ENCODE assay signal across 21 mouse cellular contexts in genomic region chr17:28502196-28502821, GRCm38 (mm10). TPM values are rescaled to one million over a fixed set of nuclear protein-coding genes. Genes with fewer than 3 reads are reported as not detected.
DNase-seq lines count a peak whose midpoint lies in the region; ATAC-seq and TF ChIP-seq lines count a peak whose summit lies in the region.
"Had no signal": no experiment of that assay in that cellular context is flagged by ENCODE, and none has a peak within 500 bp of the region (broad histone marks: within the 10 kb centered on the region; RNA-seq: fewer than 3 reads in every experiment).

No protein-coding gene starts in this region.

- ATAC-seq in liver, embryonic 11.5 days (replicated peaks; ENCODE audit: low FRiP score) = no peak
- ATAC-seq in intestine, embryonic 15.5 days = no peak
- ATAC-seq: intestine, postnatal 0 days had no signal

- intact Hi-C loops in heart, postnatal 25 days (cut with DNase I) = no loop called here

- no peaks in the 10 kb centered on the region for H3K79me2 ChIP-seq in liver, adult 2 months (ENCODE audit: control insufficient read depth, insufficient read depth, low read length)

- H3K4me2 ChIP-seq in liver, embryonic 11.5 days = no peak overlapping the region
- H3K4me2 ChIP-seq in intestine, embryonic 15.5 days (replicated peaks) = no peak overlapping the region
- H3K4me2 ChIP-seq: embryonic facial prominence, embryonic 12.5 days; limb, embryonic 12.5 days; lung, embryonic 14.5 days had no signal

- H3K9me3 ChIP-seq in liver, embryonic 11.5 days (ENCODE audit: control insufficient read depth, low read length) = no peaks in the 10 kb centered on the region
- H3K9me3 ChIP-seq in intestine, embryonic 15.5 days = no peaks in the 10 kb centered on the region
- H3K9me3 ChIP-seq: embryonic facial prominence, embryonic 12.5 days; midbrain, embryonic 10.5 days had no signal

- no peaks in the 10 kb centered on the region for H3K36me3 ChIP-seq in liver, adult 2 months (ENCODE audit: control insufficient read depth, insufficient read depth, low read length)
- H3K36me3 ChIP-seq in liver, embryonic 11.5 days (ENCODE audit: control insufficient read depth, insufficient read depth, low read length) = no peaks in the 10 kb centered on the region
- H3K36me3 ChIP-seq in intestine, embryonic 15.5 days = no peaks in the 10 kb centered on the region
- H3K36me3 ChIP-seq: embryonic facial prominence, embryonic 12.5 days; limb, embryonic 12.5 days; midbrain, embryonic 10.5 days had no signal

- H3K4me3 ChIP-seq in liver, adult 2 months (ENCODE audit: insufficient read depth, low read depth, low read length) = no peak overlapping the region
- H3K4me3 ChIP-seq in liver, embryonic 11.5 days (ENCODE audit: low read depth, low read length) = no peak overlapping the region
- no peak overlapping the region for H3K4me3 ChIP-seq in intestine, embryonic 15.5 days (replicated peaks)
- H3K4me3 ChIP-seq: embryonic facial prominence, embryonic 12.5 days; limb, embryonic 12.5 days; midbrain, embryonic 10.5 days; myocyte had no signal

- peak; percentile 75 for DNase-seq in gastrocnemius, adult 18-20 months (ENCODE audit: low spot score)
- DNase-seq in gastrocnemius, postnatal 4 days (ENCODE audit: low spot score in 2 of 2) = no peak
- peak; percentile 91 for DNase-seq in liver, adult 2 months (ENCODE audit: extremely low read depth, low read depth, low spot score)
- no peak for DNase-seq in liver, embryonic 11.5 days (ENCODE audit: low spot score)
- DNase-seq in A20 (ENCODE audit: low read depth, low spot score) = peak; percentile 48
- peak; percentile 76 for DNase-seq in heart, postnatal 25 days (ENCODE audit: low spot score)
- no peak for DNase-seq in cerebellum, postnatal 14 days
- DNase-seq: adrenal gland, adult 8-10 months; cerebellum, postnatal 25 days; kidney, postnatal 36 days; lung, embryonic 14.5 days; right cerebral cortex, postnatal 25 days; thymus, adult 2 months had no signal

- H3K27me3 ChIP-seq in liver, adult 2 months (ENCODE audit: control insufficient read depth, insufficient read depth, low read length) = no peaks in the 10 kb centered on the region
- peaks cover 2% of the 10 kb centered on the region; the same call in 1 of the 2 replicates for H3K27me3 ChIP-seq in liver, embryonic 11.5 days (replicated peaks; ENCODE audit: control insufficient read depth, insufficient read depth, low read length)
- H3K27me3 ChIP-seq in intestine, embryonic 15.5 days (replicated peaks) = no peaks in the 10 kb centered on the region
- H3K27me3 ChIP-seq: embryonic facial prominence, embryonic 12.5 days; limb, embryonic 12.5 days had no signal

- H3K27ac ChIP-seq in liver, adult 2 months (replicated peaks; ENCODE audit: insufficient read depth, low read depth, low read length) = peak overlapping the region; percentile 70
- no peak overlapping the region for H3K27ac ChIP-seq in liver, embryonic 11.5 days (ENCODE audit: low read depth, low read length)
- H3K27ac ChIP-seq in intestine, embryonic 15.5 days = no peak overlapping the region
- H3K27ac ChIP-seq: embryonic facial prominence, embryonic 12.5 days; limb, embryonic 12.5 days; midbrain, embryonic 10.5 days had no signal

- peaks cover 4% of the 10 kb centered on the region; the same call in 1 of the 2 replicates for H3K4me1 ChIP-seq in liver, adult 2 months (ENCODE audit: control insufficient read depth, insufficient read depth, low read length)
- peaks cover 4% of the 10 kb centered on the region for H3K4me1 ChIP-seq in liver, embryonic 11.5 days (replicated peaks; ENCODE audit: control insufficient read depth, insufficient read depth, low read length)
- H3K4me1 ChIP-seq in intestine, embryonic 15.5 days (replicated peaks) = peaks cover 9% of the 10 kb centered on the region

- peak overlapping the region; percentile 7; the same call in 1 of the 2 replicates for H3K9ac ChIP-seq in liver, adult 2 months (ENCODE audit: low read depth, low read length)
- H3K9ac ChIP-seq in liver, embryonic 11.5 days (ENCODE audit: low read depth, low read length) = no peak overlapping the region
- H3K9ac ChIP-seq in intestine, embryonic 15.5 days = no peak overlapping the region
- H3K9ac ChIP-seq: embryonic facial prominence, embryonic 12.5 days; limb, embryonic 12.5 days; lung, embryonic 14.5 days had no signal

- no peak for TF ChIP-seq CTCF in liver, adult 2 months (IDR thresholded peaks at IDR 0.05; ENCODE audit: low read depth, low read length)

- 28% methylated on average over 7 of the region's 7 CpGs for WGBS in liver, adult 2 months
- WGBS in liver, embryonic 11.5 days = 34% methylated on average over 7 of the region's 7 CpGs
- 58% methylated on average over 7 of the region's 7 CpGs for WGBS in intestine, embryonic 15.5 days

- no peak for TF ChIP-seq POLR2A in liver, adult 2 months (IDR thresholded peaks at IDR 0.05; ENCODE audit: extremely low read depth, insufficient read depth, low read length)

RNA-seq across cellular contexts. Expression of gene Fkbp5, which starts 15.0 kb away (rescaled TPM):
- 10 to 100 TPM; 54.0 to 92.7 TPM for total RNA-seq in gastrocnemius, adult 18-20 months (2021)
- total RNA-seq in gastrocnemius, postnatal 4 days (2021) = 10 to 100 TPM; 11.5 to 12.0 TPM
- total RNA-seq in liver, adult 2 months (2014; rRNA removed) = 25.6 and 30.3 TPM in 2 replicates
- polyA plus RNA-seq in liver, adult 2 months (2012; rRNA removed) = 17.7 and 29.8 TPM in 2 replicates
- polyA plus RNA-seq in liver, embryonic 11.5 days (2014; fragmentation: Nextera tagmentation; extraction: Ambion mirVana) = 8.8 and 10.1 TPM in 2 replicates
- total RNA-seq in heart, postnatal 25 days (2021) = 10 to 100 TPM; 33.0 to 41.0 TPM
- 25.9 and 26.6 TPM in 2 replicates for polyA plus RNA-seq in intestine, embryonic 15.5 days (2015; fragmentation: Nextera tagmentation; extraction: Ambion mirVana)

RNA-seq across cellular contexts. Expression of gene Armc12, which starts 28.3 kb away (rescaled TPM):
- not detected for total RNA-seq in gastrocnemius, adult 18-20 months (2021)
- not detected for total RNA-seq in gastrocnemius, postnatal 4 days (2021)
- not detected in 2 replicates for total RNA-seq in liver, adult 2 months (2014; rRNA removed)
- polyA plus RNA-seq in liver, adult 2 months (2012; rRNA removed) = not detected in 2 replicates
- polyA plus RNA-seq in liver, embryonic 11.5 days (2014; fragmentation: Nextera tagmentation; extraction: Ambion mirVana) = not detected in 2 replicates
- not detected for total RNA-seq in heart, postnatal 25 days (2021)
- polyA plus RNA-seq in intestine, embryonic 15.5 days (2015; fragmentation: Nextera tagmentation; extraction: Ambion mirVana) = not detected in 2 replicates
- total RNA-seq: adrenal gland, adult 8-10 months had no signal
- polyA plus RNA-seq: embryonic facial prominence, embryonic 12.5 days; forebrain, embryonic 11.5 days; hindbrain, embryonic 11.5 days; intestine, postnatal 0 days; limb, embryonic 12.5 days; lung, embryonic 14.5 days; midbrain, embryonic 10.5 days; myocyte had no signal

RNA-seq across cellular contexts. Expression of gene Clpsl2, which starts 46.9 kb away (rescaled TPM):
- not detected for total RNA-seq in gastrocnemius, adult 18-20 months (2021)
- total RNA-seq in gastrocnemius, postnatal 4 days (2021) = not detected
- total RNA-seq in liver, adult 2 months (2014; rRNA removed) = not detected in 2 replicates
- polyA plus RNA-seq in liver, adult 2 months (2012; rRNA removed) = not detected in 2 replicates
- polyA plus RNA-seq in liver, embryonic 11.5 days (2014; fragmentation: Nextera tagmentation; extraction: Ambion mirVana) = not detected in 2 replicates
- not detected for total RNA-seq in heart, postnatal 25 days (2021)
- polyA plus RNA-seq in intestine, embryonic 15.5 days (2015; fragmentation: Nextera tagmentation; extraction: Ambion mirVana) = not detected in 2 replicates
- total RNA-seq: adrenal gland, adult 8-10 months had no signal
- polyA plus RNA-seq: embryonic facial prominence, embryonic 12.5 days; forebrain, embryonic 11.5 days; hindbrain, embryonic 11.5 days; intestine, postnatal 0 days; limb, embryonic 12.5 days; lung, embryonic 14.5 days; midbrain, embryonic 10.5 days; myocyte; thymus, adult 2 months had no signal

RNA-seq across cellular contexts. Expression of gene Clps, which starts 58.3 kb away (rescaled TPM):
- not detected for total RNA-seq in gastrocnemius, adult 18-20 months (2021)
- not detected for total RNA-seq in gastrocnemius, postnatal 4 days (2021)
- 9.5 and 70.1 TPM in 2 replicates for total RNA-seq in liver, adult 2 months (2014; rRNA removed)
- 1.4 and 2.1 TPM in 2 replicates for polyA plus RNA-seq in liver, adult 2 months (2012; rRNA removed)
- polyA plus RNA-seq in liver, embryonic 11.5 days (2014; fragmentation: Nextera tagmentation; extraction: Ambion mirVana) = 3.5 and 3.7 TPM in 2 replicates
- total RNA-seq in heart, postnatal 25 days (2021) = not detected
- polyA plus RNA-seq in intestine, embryonic 15.5 days (2015; fragmentation: Nextera tagmentation; extraction: Ambion mirVana) = 958 and 2,971 TPM in 2 replicates
- total RNA-seq: adrenal gland, adult 8-10 months had no signal
- polyA plus RNA-seq: embryonic facial prominence, embryonic 12.5 days; forebrain, embryonic 11.5 days; hindbrain, embryonic 11.5 days; limb, embryonic 12.5 days; midbrain, embryonic 10.5 days; myocyte had no signal

Comparison
In these comparisons a context has a peak if more than half of its experiments do, and no peak if none do; other contexts are left out.
1. DNase-seq: peak in gastrocnemius, adult 18-20 months (single experiment), liver, adult 2 months (single experiment), A20 (single experiment) and heart, postnatal 25 days (single experiment); none in gastrocnemius, postnatal 4 days (0 of 2), liver, embryonic 11.5 days (single experiment) and cerebellum, postnatal 14 days (0 of 2).